Mouse (Mus musculus) 416B (cell line): Measurements from ENCODE around the gene Wars.
"Not testable (repeated sequence)": the region's sequence is repeated elsewhere in the genome, so short reads cannot be mapped to it uniquely, and the experiment has no call there.

ENCODE experiments used
- DNase-seq: peaks from one replicate; pipeline ENCODE4 v3.0.0; 2011; ENCODE audit warnings: low read depth

Wars gene

DNA sequence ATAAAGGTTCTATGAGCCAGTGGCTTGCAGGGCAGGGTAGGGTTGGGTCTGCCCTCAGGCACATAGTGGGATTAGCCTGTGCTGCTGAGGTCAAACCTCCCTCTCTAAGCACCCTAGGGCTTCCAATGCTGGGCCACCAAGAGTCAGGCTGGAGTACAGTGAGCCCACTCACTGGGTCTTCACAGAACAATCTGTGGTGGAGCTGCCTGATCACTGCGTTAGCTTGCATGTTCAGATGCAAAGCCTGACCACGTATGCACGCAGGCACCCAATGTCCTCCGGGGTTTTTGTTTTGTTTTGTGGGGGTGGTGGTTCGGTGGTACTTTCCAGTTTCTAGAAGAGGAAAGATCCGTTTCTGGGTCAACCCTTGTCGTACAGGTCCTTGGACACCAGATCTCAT lies 36.9 kb downstream of the Wars start:
- no peak for DNase-seq

DNA sequence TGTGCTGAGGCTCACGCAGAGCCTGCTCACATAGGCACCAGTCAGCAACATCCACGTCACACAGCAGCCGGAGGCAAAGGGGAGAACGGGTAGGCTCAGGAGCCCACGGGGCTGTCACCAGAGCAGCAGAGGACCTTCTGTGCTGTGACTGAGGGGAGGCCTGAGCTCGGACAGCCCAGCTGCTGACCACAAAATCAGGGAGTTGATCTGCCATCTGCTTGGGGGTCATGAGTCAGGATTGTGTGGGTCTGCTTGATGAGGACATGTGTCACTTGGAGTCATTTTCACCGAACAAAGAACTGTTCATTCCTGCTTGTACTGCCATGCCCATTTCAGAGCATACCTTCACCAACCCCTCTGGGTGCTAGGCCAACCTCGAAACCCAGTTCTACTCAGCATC lies 37.8 kb downstream of the Wars start:
- DNase-seq, result peak; percentile 11

DNA sequence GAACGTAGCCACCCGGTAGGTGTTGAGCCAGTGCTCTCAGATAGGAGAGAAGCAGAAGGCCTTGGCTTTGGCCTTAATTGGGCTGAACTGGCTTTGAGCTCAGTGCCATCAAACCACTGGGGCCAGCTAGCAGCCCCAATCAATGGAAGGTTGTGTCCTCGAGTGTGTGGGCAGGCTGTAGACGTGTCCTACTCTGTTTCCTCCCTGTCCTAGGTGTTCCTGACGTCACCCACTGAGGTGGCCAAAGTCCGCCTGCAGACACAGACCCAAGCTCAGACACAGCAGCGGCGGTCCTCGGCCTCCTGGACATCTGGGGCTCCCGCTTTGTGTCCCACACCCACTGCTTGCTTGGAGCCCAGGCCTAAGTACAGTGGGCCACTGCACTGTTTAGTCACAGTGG lies 38.9 kb downstream of the Wars start:
- no peak for DNase-seq

DNA sequence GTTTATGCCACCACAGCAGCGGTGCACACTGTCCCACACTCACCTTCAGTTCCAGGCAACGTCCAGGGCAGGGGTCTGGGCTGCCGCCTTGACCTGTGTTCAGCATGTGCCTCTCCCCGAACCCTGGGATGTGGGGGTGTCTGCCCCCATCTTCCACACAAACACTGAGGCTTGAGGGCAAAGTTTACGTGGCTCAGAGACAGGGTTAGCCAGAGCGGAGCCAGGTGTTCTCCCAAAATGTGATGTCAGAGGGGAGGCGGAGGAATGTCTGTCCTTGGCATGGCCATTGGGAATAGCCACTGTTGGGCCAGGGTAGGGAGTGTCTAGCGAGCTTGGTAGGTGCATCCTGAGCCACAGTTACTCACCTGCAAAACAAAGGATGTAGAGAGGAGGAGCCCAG lies 41.2 kb downstream of the Wars start:
- DNase-seq, result no peak

DNA sequence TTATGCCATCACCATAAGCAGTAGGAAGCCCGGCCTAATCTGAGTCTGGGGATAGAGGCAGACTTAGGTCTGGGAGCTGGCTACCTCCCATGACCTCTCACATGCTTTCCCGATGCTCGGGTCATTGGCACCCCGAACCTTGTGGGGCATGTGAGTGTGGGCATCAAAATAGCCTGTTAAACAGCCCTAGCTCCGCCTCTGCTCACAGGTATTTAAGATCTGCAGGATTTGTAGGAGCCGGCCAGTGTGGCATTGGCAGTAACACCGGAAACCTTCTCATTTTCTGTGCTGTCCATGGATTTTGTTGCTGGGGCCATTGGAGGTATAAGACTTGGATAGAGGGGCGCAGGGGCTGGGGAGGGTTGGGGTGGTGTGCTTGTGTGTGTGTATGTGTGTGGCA lies 43.1 kb downstream of the Wars start:
- no peak for DNase-seq

DNA sequence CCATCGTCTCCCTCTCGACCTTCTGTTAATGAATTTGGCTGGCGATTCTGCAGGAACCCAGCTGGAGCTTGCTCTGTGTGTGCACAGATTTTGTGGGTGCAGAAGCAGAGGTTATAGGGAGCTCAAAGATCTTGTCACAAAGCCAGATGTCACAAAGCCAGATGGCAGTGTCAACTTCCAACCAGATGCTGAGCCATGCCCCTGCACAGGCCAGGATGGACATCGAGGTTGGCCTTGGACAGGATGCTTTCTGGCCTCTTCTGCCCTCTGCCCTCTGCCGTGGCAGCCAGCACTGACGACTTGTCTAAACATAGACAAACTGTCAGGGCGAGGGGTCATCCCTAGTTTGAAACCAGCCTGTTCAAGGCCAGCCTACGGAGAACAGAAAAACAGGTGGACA lies 43.8 kb downstream of the Wars start:
- DNase-seq, result no peak

DNA sequence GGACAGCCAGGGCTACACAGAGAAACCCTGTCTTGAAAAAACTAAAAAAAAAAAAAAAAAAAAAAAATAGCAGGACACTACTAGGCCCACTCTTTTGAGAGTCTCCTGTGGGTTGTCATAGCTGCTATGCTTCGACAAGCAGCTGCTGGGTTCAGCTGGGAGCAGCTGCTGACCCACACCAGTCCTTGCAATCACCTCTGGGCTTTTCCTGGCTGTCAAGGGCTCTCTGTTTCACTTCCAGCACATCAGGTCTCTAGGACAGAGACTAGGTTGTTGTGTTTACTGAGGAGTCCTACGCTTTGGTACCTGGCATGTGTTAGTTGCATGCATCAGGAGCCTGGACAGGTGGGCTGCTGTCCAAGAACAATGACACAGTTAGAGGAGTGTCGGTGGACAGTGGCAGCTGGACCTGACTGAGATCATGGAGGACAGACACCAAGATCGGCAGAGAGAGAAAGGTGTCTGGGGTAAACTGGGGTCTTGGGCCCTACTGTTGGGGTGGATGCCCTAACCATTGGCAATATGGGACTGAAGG lies 44.4 kb downstream of the Wars start:
- DNase-seq, result no peak

DNA sequence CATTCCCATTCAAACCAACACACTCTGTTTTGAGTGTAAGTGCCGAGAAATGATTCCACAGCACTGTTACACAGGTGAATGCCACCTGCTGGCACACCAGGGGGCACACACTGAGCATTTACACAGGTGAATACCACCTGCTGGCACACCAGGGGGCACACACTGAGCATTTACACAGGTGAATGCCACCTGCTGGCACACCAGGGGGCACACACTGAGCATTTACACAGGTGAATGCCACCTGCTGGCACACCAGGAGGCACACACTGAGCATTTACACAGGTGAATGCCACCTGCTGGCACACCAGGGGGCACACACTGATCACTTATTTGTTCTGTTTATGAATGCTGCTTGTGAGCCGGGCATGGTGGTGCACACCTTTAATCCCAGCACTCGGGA lies 45.9 kb downstream of the Wars start:
- not testable (repeated sequence) for DNase-seq

DNA sequence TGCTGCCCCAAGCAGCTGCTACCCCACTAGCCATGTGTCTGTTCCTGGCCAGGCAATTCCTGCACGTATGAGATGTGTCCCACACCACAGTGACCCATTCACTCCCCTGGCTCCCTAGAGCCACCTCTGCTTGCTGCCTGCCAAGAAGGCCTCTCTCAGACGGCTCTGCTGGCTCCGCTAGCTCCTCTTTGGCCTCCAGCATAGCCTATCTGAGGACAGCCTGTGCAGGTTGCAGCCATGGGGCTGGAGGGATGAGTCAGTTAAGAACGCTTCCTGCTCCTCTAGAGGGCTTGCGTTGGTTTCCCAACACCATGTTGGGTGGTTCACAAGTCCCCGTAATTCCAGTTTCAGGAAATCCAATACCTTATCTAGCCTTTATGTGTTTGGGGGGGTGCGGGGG lies 51.3 kb downstream of the Wars start:
- peak; percentile 65 for DNase-seq

DNA sequence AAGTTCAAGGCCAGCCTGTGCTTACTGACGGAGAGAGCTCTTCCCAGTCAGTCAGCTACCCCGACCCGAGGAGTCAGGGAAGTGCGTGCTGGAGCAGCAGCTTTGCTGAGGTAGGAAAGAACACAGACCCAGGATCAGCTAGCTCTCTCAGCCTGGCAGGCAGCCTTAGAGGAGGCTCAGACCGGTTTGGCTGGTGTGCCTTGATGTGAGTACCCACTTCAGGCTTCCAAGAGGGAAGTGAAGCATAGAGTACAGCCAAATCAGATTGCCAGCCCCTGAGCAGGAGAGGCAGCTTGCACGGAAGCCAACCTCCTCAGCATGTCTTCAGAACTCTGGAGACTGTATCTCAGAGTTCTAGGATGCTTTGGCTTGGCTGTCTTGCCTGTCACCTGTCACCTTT lies 52.8 kb downstream of the Wars start:
- DNase-seq, result no peak

DNA sequence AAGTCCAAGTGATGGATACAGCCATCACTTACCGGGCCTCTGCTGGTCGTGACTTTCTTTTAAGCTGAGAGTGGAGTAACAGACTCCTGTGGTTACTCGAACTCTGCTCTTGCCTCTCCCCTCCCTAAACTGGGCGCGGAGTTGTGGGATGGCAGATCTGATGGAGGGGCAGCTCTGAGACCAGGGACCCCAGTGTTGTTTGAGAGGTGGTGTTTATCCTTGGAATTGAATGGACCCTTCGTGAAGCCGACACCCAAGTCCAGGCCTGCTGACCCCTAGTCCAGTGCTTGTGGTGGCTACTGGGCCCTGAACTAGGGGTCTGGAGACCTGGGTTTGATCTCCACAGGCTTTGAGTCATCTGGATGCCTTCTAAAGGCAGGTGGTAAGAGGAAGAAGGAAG lies 57.3 kb downstream of the Wars start:
- DNase-seq, result no peak

DNA sequence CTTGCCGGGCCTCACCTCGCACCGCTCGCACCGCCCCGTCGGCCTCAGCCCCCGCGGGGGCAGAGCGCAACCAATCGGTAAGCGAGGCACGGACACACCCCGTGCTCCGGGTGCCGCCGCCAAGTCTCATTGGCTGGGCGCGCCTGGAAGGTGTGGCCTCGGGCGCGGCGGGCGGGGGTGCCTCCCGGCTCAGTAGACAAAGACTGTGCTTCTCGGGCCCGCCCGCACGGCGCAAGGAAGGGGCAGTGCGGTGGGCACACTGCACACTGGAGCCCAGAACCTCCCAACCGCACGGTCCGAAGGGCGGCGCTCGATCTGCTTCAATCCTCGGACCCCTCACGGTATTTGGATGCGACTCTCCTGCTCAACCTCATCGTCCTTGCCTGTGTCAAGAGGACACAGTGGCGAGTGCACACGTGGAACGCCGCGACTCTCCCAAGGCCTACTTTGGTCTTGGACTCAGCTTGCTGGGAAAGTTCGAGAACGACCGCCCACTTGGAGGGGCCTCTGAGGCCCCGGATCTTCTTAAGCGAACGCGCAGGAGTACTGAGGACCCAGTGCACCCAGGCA lies 58.0 kb downstream of the Wars start, which contains the start of the genes Slc25a29 and Slc25a47:
Gene Slc25a29 (minus strand): TSS at position 44 of the 570 bp plus-strand sequence.
Gene Slc25a47 (plus strand): TSS at position 207 of the 570 bp plus-strand sequence.
- no peak for DNase-seq

DNA sequence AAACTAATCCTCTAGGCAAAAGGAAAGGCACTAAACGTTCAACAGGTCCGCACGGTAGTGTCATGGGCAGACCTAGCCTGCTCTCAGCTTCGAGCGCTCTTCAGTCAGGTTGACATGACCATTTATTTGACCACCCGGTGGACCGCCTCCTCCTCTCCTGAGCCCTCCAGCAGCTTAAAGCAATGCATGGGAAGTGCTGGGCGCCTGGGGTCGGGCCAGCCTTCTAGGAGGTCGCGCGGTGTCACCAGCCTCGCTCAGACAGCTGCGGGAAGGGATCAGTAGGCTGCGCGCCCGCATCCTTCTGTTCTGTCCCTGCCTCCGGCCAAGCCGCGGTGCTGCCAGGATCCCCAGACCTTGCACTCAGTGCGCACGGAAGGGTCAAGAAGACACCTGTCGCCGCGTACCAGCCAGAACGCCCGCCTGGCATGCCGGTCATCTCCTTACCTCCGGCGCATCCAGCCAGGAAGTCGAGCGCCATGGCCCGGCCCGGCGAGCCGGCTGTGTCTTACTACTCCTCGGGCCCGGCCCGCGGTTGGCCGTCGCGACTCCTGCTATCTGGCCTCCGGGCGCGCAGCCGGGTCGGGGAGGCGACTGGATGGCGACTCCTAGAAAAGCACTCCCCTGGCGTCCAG lies 58.6 kb downstream of the Wars start:
- DNase-seq, result no peak

DNA sequence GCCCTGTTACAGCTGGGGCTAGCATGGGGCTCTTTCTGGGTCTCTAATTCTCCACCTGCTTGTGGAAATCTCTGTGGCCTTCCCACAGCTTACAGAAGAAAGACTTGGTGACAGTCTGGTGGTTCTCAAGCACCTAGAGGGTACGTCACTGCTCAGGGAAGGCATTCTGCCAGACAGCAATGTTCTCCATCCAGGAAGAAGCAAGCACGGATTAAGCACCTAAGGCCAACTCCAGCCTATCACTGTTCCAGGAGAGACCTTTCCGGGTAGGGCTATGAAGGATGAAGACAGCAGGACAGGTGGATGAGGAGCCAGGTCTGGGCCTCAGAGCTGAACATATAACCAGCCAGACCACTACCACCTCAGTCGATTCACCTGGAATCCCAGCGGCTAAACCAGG lies 59.2 kb downstream of the Wars start:
- DNase-seq, result no peak

DNA sequence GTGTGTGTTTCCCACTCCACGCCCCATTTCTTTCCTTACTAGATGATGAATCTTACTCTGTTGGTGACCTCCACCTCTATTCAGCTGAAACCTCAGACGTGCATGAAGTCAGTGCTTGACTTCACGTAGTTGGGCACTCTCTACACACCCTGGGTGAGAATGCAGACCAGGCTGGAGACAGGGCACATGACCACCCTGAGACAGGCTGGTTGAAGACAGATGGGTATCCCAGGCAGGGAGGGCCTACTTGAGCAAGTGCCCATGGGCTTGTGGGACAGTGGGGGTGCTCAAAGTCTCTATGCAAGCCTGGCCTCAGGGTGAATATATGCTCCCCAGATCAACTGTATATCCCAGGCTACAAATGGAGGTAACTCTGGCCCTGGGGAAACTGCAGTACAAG lies 59.6 kb downstream of the Wars start:
- DNase-seq, result no peak

DNA sequence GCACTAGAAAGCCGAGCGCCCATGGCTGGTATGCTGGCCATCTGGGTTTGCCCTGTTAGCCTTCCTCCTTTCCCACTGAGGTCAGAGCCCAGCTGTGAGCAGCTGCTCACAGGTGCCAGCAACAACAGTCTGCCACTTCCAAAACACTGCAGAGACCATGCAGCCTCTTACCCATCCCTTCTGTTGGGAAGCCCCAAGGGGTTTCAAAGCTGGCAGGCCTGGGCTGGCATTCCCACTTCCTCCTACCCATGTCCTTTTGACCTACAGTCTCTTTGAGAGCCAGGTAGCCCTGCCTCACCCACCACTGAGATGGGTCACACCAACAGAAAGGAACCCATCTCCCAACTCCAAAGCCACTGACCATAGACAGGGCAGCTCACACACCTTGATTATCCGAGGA lies 60.6 kb downstream of the Wars start:
- no peak for DNase-seq

DNA sequence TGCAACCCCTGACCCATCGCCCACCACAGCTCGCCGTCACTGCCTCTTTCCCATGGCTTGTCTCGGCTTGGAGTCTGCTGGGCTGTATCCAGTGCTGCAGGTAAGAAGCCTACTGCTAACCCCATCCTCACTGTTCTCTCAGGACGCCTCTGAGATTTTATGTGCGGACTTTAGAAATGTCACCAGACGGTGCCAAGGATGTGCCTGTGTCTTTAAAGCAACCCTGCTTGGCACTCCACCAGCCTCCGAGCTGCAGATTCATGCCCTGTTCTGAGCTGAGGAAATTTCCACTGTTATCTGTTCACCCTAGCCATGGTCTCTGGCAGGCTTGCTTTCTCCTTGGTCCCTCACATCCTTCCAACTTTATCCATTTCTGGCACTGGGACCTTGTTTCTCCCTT lies 61.1 kb downstream of the Wars start:
- no peak for DNase-seq

DNA sequence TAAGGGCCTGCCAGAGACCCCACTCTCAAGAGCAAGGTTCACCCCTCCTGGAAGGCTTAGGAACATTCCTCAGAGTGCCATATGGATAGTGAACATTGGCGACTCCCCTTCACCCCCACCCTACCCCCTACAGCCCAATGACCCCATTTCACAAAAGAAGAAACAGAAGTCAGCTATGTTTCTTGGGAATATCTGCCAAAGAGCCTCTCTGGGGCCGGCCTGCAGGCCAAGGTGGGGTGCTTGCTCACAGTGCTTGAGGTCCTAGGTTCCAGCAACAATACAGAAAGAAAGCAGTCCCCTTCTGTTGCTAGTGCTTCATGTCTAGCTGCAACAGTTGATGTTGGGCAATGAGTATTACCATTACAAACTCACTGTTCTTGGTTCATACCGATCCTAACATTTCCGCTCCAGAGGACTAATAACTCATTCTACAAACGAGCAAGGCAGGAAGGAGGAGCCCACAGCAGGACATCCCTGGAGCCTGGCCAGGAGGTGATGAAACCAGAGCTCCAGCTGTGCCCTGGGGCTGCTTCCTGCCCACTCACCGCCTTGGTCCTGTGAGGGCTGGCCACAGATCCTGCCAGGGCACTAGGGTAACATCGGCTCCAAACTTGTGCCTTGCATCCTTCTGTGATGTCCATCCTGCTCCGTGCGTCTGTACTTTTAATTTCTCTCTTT lies 61.9 kb downstream of the Wars start:
- DNase-seq, result peak; percentile 92

DNA sequence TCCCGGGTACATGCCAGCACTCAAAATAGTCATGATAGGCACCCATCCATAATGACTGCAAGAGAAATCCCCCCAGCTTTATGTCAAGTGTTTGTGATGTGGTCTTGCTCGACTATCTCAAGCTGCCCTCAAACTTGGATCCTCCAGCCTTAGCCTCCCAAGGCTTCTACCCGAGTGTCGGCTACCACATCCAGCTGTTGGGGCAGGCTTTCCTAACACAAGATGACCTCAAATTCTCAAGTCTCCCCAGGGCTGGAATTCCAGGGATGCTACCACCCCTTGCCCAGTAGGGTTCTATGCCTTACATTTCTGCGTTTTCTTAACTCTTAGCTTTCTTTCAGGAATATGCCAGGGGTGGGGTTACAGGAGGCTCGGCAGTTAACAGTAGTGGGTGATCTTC lies 63.6 kb downstream of the Wars start:
- DNase-seq, result no peak

DNA sequence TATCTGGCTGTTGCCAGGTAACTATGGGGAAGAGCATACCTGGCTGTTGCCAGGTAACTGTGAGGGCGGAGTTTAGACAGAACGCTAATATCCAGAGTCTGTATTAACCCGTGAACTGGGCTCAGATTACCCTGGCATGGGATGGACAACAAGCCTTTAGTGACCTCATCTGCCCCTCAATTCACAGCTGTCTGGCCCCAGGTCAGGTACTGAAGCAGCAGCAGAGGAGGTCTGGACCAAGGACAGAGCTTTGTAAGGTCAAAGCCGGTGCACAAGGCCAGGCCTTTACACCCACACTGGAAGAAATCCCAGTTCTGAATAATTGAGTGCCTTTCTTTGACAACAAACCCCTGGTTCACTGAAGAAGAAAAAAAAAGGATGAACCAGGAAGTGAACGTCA lies 64.3 kb downstream of the Wars start:
- DNase-seq, result no peak

DNA sequence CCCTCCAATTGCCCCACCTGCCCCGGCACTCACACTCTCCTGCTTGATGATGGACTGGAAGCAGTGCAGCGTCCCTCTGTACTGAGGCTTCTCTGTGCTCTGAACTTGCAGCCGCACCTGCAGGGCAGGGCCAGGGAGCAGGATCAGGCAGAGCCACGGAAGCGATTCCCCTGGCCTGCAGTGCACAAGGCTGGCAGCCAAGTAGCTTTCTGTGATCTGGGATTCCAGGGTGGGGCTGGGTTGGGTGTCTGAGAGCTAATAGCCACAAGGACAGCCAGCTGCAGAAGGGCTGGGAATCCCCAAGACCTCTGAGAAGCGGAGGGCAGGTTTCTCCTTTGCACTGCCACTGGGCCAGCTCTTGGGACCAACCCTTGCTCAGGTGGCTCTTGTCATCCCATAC lies 66.3 kb downstream of the Wars start:
- DNase-seq, result no peak

DNA sequence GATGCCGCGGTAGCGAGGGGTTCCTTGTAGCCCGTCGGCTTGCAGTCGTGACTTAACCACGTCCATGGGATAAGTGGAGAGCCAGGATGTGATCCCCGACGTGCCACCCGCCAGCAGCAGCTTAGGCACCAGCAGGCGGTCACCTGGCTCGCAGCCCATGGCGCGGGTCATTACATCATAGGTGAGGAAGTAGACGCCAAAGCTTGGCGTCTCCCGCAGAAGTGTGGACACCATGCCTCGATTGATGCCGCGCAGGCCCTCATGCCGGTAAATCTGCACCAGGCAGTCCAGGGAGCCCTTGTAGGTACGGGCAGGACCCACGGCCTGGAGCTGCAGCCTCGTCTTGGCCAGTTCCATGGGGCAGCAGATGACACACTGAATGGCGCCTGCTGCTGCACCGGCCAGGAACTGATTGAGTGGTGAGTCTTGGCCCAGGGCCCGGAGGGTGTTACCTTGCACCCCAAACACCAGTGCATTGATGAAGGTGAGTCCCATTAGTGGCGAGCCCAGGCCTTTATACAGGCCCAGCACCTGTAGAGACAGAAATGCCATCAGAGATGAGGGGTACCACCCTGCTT lies 66.9 kb downstream of the Wars start:
- DNase-seq, result no peak
